Mouse (Mus musculus): ENCODE data around the gene Hnf1a. TPM values are rescaled to one million over a fixed set of nuclear protein-coding genes. Genes with fewer than 3 reads are reported as not detected.
A peak's percentile ranks its signal among the peaks of the same experiment; 100 is the strongest.
"Not testable (repeated sequence)": the region's sequence is repeated elsewhere in the genome, so short reads cannot be mapped to it uniquely, and the experiment has no call there.

The Hnf1a gene
- polyA plus RNA-seq, 2 experiments from 2014 or later = 0.09 TPM; not detected in 1

GRCm38 (mm10) chr5:114942074-114942765 lies 28.7 kb downstream of the Hnf1a start, which contains the start of gene 2210016L21Rik:
2210016L21Rik (plus strand) TSS chr5:114942158.
- ATAC-seq = peak; percentile 100

GRCm38 (mm10) chr5:114941138-114941537 lies 29.8 kb downstream of the Hnf1a start:
- not testable (repeated sequence) for ATAC-seq

DNA sequence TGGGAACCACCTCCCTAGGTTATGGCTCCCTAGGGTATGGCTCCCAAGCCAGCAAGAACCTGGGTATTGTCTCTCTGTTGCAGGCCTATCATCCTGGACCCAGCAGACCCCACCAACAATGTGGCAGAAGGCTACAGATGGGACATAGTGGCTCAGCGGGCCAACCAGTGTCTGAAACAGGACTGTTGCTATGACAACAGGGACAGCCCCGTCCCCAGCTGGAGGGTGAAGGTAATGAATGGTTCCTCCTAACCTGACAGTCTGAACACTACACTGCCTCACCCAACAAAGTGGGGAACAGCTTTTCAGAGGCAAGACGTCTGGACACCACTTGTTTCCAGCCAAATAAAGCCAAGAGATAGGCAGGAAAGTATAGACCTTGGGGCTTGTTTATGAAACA lies 35.1 kb downstream of the Hnf1a start:
- no peak for ATAC-seq

- no peak for ATAC-seq
Observed at GRCm38 (mm10) chr5:114933206-114933605, 37.7 kb downstream of the Hnf1a start.

DNA sequence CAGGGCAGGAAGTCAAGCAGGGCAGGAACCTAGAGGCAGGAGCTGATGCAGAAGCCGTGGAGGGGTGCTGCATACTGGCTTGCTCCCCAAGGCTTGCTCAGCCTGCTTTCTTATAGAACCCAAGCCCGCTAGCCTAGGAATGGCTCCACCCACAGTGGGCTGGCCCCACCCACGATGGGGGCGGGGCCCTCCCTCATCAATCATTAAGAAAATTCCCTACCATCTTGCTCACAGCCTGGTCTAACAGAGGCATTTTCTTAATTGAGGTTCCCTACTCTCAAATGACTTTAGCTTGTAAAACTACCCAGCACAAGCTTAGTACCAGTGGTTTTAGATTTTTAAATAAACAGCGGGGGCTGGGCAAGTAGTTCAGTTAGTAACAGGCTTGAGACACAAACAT lies 39.3 kb downstream of the Hnf1a start:
- no peak for ATAC-seq

- ATAC-seq = no peak
Observed at GRCm38 (mm10) chr5:114926753-114927152, 44.1 kb downstream of the Hnf1a start.

GRCm38 (mm10) chr5:114926153-114926684 lies 44.7 kb downstream of the Hnf1a start:
- no peak for ATAC-seq

DNA sequence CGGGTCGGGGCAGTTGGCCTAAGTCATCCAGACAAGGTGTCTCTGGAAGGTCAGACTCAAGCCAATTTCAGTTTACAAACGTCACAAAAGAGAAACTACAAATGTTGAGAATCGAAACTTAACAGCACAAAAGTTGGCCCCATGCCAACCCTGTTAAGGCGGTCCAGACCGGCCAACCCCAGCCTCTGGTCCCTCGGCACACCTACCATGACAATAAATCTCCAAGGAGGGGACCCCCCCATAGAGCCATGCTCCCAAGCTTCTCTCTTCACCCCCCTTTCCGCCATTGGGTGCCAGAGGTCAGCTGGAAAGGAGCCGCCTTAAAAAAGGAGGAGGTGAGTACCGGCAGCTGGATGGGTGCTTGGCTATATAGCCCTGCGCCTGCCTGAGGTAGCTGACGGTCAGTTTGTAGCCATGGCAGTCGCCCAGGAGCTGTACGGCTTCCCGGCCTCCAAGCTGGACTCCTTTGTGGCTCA lies 47.9 kb downstream of the Hnf1a start, which contains the start of gene Oasl1:
TSS of gene Oasl1 (plus strand) at position 243 of the 476 bp plus-strand sequence.
- ATAC-seq = peak; percentile 14

GRCm38 (mm10) chr5:114922366-114922731 lies 48.5 kb downstream of the Hnf1a start:
- no peak for ATAC-seq

- peak; percentile 91 for ATAC-seq
Observed at GRCm38 (mm10) chr5:114921551-114922365, 49.1 kb downstream of the Hnf1a start.

- ATAC-seq = not testable (repeated sequence)
Observed at GRCm38 (mm10) chr5:114917357-114917756, 53.5 kb downstream of the Hnf1a start.

GRCm38 (mm10) chr5:114916777-114917176 lies 54.1 kb downstream of the Hnf1a start:
- no peak for ATAC-seq

- ATAC-seq = no peak
Observed at GRCm38 (mm10) chr5:114915854-114916253, 55.0 kb downstream of the Hnf1a start.

- no peak for ATAC-seq
Observed at GRCm38 (mm10) chr5:114914855-114915254, 56.0 kb downstream of the Hnf1a start.

GRCm38 (mm10) chr5:114913686-114914085 lies 57.2 kb downstream of the Hnf1a start:
- ATAC-seq = no peak

- no peak for ATAC-seq
Observed at GRCm38 (mm10) chr5:114908598-114909305, 62.1 kb downstream of the Hnf1a start.

- ATAC-seq = no peak
Observed at GRCm38 (mm10) chr5:114902413-114902812, 68.5 kb downstream of the Hnf1a start.

Other genes starting within 250 kb of the Hnf1a start
- 10 to 100 TPM; 13.9 to 23.3 TPM for gene Ankrd13a, start 196.4 kb downstream of the Hnf1a start, polyA plus RNA-seq (2017; shearing (Covaris generic))
- gene Git2, start 195.6 kb downstream of the Hnf1a start, polyA plus RNA-seq (2017; shearing (Covaris generic)) = 100 to 1,000 TPM; 147 to 207 TPM
- gene 1500011B03Rik, start 147.6 kb downstream of the Hnf1a start, polyA plus RNA-seq (2017; shearing (Covaris generic)) = 10 to 100 TPM; 51.9 to 57.3 TPM
- not detected for gene 4930519G04Rik, start 117.4 kb downstream of the Hnf1a start, polyA plus RNA-seq (2017; shearing (Covaris generic))
- gene Gm9936, start 112.4 kb downstream of the Hnf1a start, polyA plus RNA-seq (2017; shearing (Covaris generic)) = not detected
- 10 to 100 TPM; 19.0 to 21.2 TPM for gene Oasl2, start 74.2 kb downstream of the Hnf1a start, polyA plus RNA-seq (2017; shearing (Covaris generic))
- 1 to 10 TPM; 5.8 to 9.1 TPM for gene Oasl1, start 47.9 kb downstream of the Hnf1a start, polyA plus RNA-seq (2017; shearing (Covaris generic))
- gene 2210016L21Rik, start 28.9 kb downstream of the Hnf1a start, polyA plus RNA-seq (2017; shearing (Covaris generic)) = 10 to 100 TPM; 34.5 to 46.3 TPM
- gene Sppl3, start 40.0 kb upstream of the Hnf1a start, polyA plus RNA-seq (2017; shearing (Covaris generic)) = 10 to 100 TPM; 10.2 to 14.2 TPM
- gene Gm10401, start 127.2 kb upstream of the Hnf1a start, polyA plus RNA-seq (2017; shearing (Covaris generic)) = 10 to 100 TPM; 15.1 to 18.1 TPM
- 10 to 100 TPM; 10.6 to 28.4 TPM for gene Acads, start 148.3 kb upstream of the Hnf1a start, polyA plus RNA-seq (2017; shearing (Covaris generic))
- 10 to 100 TPM; 16.1 to 16.4 TPM for gene Unc119b, start 163.9 kb upstream of the Hnf1a start, polyA plus RNA-seq (2017; shearing (Covaris generic))
- 10 to 100 TPM; 28.9 to 37.0 TPM for gene Mlec, start 187.1 kb upstream of the Hnf1a start, polyA plus RNA-seq (2017; shearing (Covaris generic))
- gene Cabp1, start 223.3 kb upstream of the Hnf1a start, polyA plus RNA-seq (2017; shearing (Covaris generic)) = not detected

Data from CD4-positive, CD25-positive, alpha-beta regulatory T cell, adult 4 months (primary cell).